ENCODE assay signal across 23 mouse cellular contexts in genomic region chr1:187441668-187442193, GRCm38 (mm10).
A peak's percentile ranks its signal among the peaks of the same experiment; 100 is the strongest.
DNase-seq lines count a peak whose midpoint lies in the region; ATAC-seq and TF ChIP-seq lines count a peak whose summit lies in the region.
"Had no signal": no experiment of that assay in that cellular context is flagged by ENCODE, and none has a peak within 500 bp of the region (broad histone marks: within the 10 kb centered on the region; RNA-seq: fewer than 3 reads in every experiment).

No protein-coding gene starts in this region.

- H3K27me3 ChIP-seq in MEL (ENCODE audit: control insufficient read depth in 1 of 2, insufficient read depth in 2 of 2, low read length in 2 of 2), result no peaks in the 10 kb centered on the region; a peak in 1 of 4 replicates
- H3K27me3 ChIP-seq: forebrain, embryonic 12.5 days; heart, embryonic 15.5 days; Patski had no signal

- TF ChIP-seq RAD21 in MEL (IDR thresholded peaks at IDR 0.05; ENCODE audit: low read depth, low read length), result no peak

- no peak for TF ChIP-seq POLR2A in MEL (IDR thresholded peaks at IDR 0.05; ENCODE audit: control insufficient read depth in 1 of 2, insufficient read depth in 1 of 2, low read depth in 1 of 2, low read length in 2 of 2, poor library complexity in 1 of 2)

- H3K27ac ChIP-seq in MEL (ENCODE audit: control insufficient read depth, low read depth, low read length), result no peak overlapping the region
- H3K27ac ChIP-seq: embryonic facial prominence, embryonic 13.5 days; forebrain, embryonic 12.5 days; gastrocnemius, adult 2 months; heart, embryonic 10.5 days; heart, embryonic 15.5 days; hindbrain, embryonic 13.5 days; hindbrain, postnatal 0 days had no signal

- H3K9me3 ChIP-seq in MEL (replicated peaks; ENCODE audit: insufficient read depth, low read length), result no peaks in the 10 kb centered on the region
- H3K9me3 ChIP-seq: embryonic facial prominence, embryonic 13.5 days; forebrain, embryonic 12.5 days; heart, embryonic 10.5 days; heart, embryonic 15.5 days; hindbrain, embryonic 13.5 days had no signal

- ATAC-seq in frontal cortex, adult (ENCODE audit: low TSS enrichment), result peak; percentile 55; the same call in 1 of the 2 replicates
- no peak for ATAC-seq in megakaryocyte progenitor cell, adult 5-6 weeks (replicated peaks; ENCODE audit: poor library complexity)
- ATAC-seq: forebrain, embryonic 16.5 days; hindbrain, postnatal 0 days; Patski had no signal

- H3K36me3 ChIP-seq in MEL (ENCODE audit: control insufficient read depth in 1 of 2, insufficient read depth in 2 of 2, low read length in 2 of 2), result no peaks in the 10 kb centered on the region
- H3K36me3 ChIP-seq: embryonic facial prominence, embryonic 13.5 days; forebrain, embryonic 12.5 days; heart, embryonic 10.5 days; heart, embryonic 15.5 days; hindbrain, embryonic 13.5 days had no signal

- no peak for TF ChIP-seq EP300 in MEL (IDR thresholded peaks at IDR 0.05; ENCODE audit: low read depth in 1 of 2, low read length in 2 of 2)

- H3K79me2 ChIP-seq in MEL (ENCODE audit: control insufficient read depth, insufficient read depth, low read length, poor library complexity), result no peaks in the 10 kb centered on the region

- peak overlapping the region; percentile 43 to 46; a peak in 3 of 4 replicates for H3K4me3 ChIP-seq in MEL (ENCODE audit: control insufficient read depth in 1 of 2, insufficient read depth in 1 of 2, low read depth in 2 of 2, low read length in 2 of 2)
- H3K4me3 ChIP-seq: embryonic facial prominence, embryonic 13.5 days; forebrain, embryonic 12.5 days; gastrocnemius, adult 2 months; heart, embryonic 10.5 days; heart, embryonic 15.5 days; hindbrain, embryonic 13.5 days had no signal

- TF ChIP-seq CTCF in MEL (IDR thresholded peaks at IDR 0.05 in 2 of 3, conservative IDR thresholded peaks at IDR 0.05 in 1 of 3; ENCODE audit: control insufficient read depth in 1 of 3, insufficient read depth in 1 of 3, low read depth in 2 of 3, low read length in 3 of 3, poor library complexity in 1 of 3, severe bottlenecking in 1 of 3), result no peak

- H3K9ac ChIP-seq in MEL (ENCODE audit: control insufficient read depth, low read depth, low read length, poor library complexity, severe bottlenecking), result no peak overlapping the region; the same call in 1 of the 2 replicates
- H3K9ac ChIP-seq: embryonic facial prominence, embryonic 13.5 days; forebrain, embryonic 12.5 days; heart, embryonic 15.5 days; hindbrain, embryonic 13.5 days had no signal

- H3K4me1 ChIP-seq in MEL (ENCODE audit: control insufficient read depth in 1 of 2, insufficient read depth in 2 of 2, low read length in 2 of 2), result no peaks in the 10 kb centered on the region
- H3K4me1 ChIP-seq: embryonic facial prominence, embryonic 13.5 days; heart, embryonic 10.5 days; heart, embryonic 15.5 days had no signal

- no peak for DNase-seq in frontal cortex, postnatal 25 days (ENCODE audit: low spot score in 2 of 2)
- peak; percentile 29 for DNase-seq in MEL (ENCODE audit: low read depth, low spot score)
- peak; percentile 33 for DNase-seq in adrenal gland, postnatal 10 days
- no peak for DNase-seq in urinary bladder, postnatal 36 days (ENCODE audit: low spot score in 2 of 2)
- DNase-seq in urinary bladder, postnatal 25 days (ENCODE audit: low spot score), result no peak
- DNase-seq: cerebellum, adult 18-20 months; cerebellum, adult 9-11 months; cerebellum, postnatal 36 days; gastrocnemius, adult 2 months; gastrocnemius, postnatal 36 days; heart, adult 18-20 months; heart, postnatal 14 days; kidney, adult 18-20 months had no signal

TF ChIP-seq in MEL, 35 proteins besides CTCF, POLR2A, EP300 and RAD21:
- TF ChIP-seq MEF2A (IDR thresholded peaks at IDR 0.05; ENCODE audit: extremely low read depth, insufficient replicate concordance, low read depth, low read length, poor library complexity, severe bottlenecking), result no peak

Comparison
In these comparisons a context has a peak if more than half of its experiments do, and no peak if none do; other contexts are left out.
1. DNase-seq: peak in MEL (single experiment) and adrenal gland, postnatal 10 days (single experiment); none in frontal cortex, postnatal 25 days (0 of 2), urinary bladder, postnatal 36 days (0 of 2) and urinary bladder, postnatal 25 days (single experiment).